Mouse (Mus musculus): ENCODE measurements at regions not wholly inside any gene's neighbourhood (a gene's known extent, or its start where the extent isn't known, plus 50 kb on each side); places are given as distances from the start of the nearest gene placed in this dataset.
A peak's percentile ranks its signal among the peaks of the same experiment; 100 is the strongest.

- TF ChIP-seq CTCF (IDR thresholded peaks at IDR 0.05; ENCODE audit: extremely low read depth, insufficient read length, insufficient replicate concordance, low read depth, low read length) (peak; percentile 87), POLR2A (IDR thresholded peaks at IDR 0.05; ENCODE audit: low read depth, low read length) (0 out of 2 replicates have a peak, but pooled peaks have one; percentile 23)
- 2% methylated on average over 23 of the region's 23 CpGs for WGBS
- Histone ChIP-seq H3K4me3 (ENCODE audit: low read depth, low read length) (peak overlapping the region; percentile 36), H3K4me1 (ENCODE audit: control insufficient read depth, insufficient read depth, insufficient read length, low read length) (peaks cover 5% of the 10 kb centered on the region; the same call in 1 of the 2 replicates), H3K27ac (ENCODE audit: insufficient read depth, low read depth, low read length) (0 out of 2 replicates have a peak overlapping the region, but pooled peaks have one; percentile 13), H3K27me3 (ENCODE audit: control insufficient read depth, insufficient read depth, low read length) (no peaks in the 10 kb centered on the region), H3K36me3 (ENCODE audit: control insufficient read depth, insufficient read depth, low read length) (no peaks in the 10 kb centered on the region)
Measured at GRCm38 (mm10) chr5:74943737-74944403, 100.7 kb downstream of the Chic2 start.

- Histone ChIP-seq H3K27me3 (ENCODE audit: control insufficient read depth, insufficient read depth, low read length) (no peaks in the 10 kb centered on the region), H3K4me3 (ENCODE audit: low read depth, low read length) (no peak overlapping the region), H3K36me3 (ENCODE audit: control insufficient read depth, insufficient read depth, low read length) (no peaks in the 10 kb centered on the region), H3K27ac (ENCODE audit: insufficient read depth, low read depth, low read length) (no peak overlapping the region), H3K4me1 (ENCODE audit: control insufficient read depth, insufficient read depth, insufficient read length, low read length) (no peaks in the 10 kb centered on the region)
- TF ChIP-seq CTCF (IDR thresholded peaks at IDR 0.05; ENCODE audit: extremely low read depth, insufficient read length, insufficient replicate concordance, low read depth, low read length) (no peak), POLR2A (IDR thresholded peaks at IDR 0.05; ENCODE audit: low read depth, low read length) (no peak)
- WGBS = 21% methylated on average over 13 of the region's 13 CpGs
Measured at GRCm38 (mm10) chr5:74941426-74941825, 103.1 kb downstream of the Chic2 start.

- no peak for TF ChIP-seq POLR2A (IDR thresholded peaks at IDR 0.05; ENCODE audit: low read depth, low read length)
- no peak for TF ChIP-seq CTCF (IDR thresholded peaks at IDR 0.05; ENCODE audit: extremely low read depth, insufficient read length, insufficient replicate concordance, low read depth, low read length)
- H3K4me3 ChIP-seq (ENCODE audit: low read depth, low read length) = no peak overlapping the region
- H3K36me3 ChIP-seq (ENCODE audit: control insufficient read depth, insufficient read depth, low read length) = no peaks in the 10 kb centered on the region
- no peak overlapping the region for H3K27ac ChIP-seq (ENCODE audit: insufficient read depth, low read depth, low read length)
- H3K27me3 ChIP-seq (ENCODE audit: control insufficient read depth, insufficient read depth, low read length) = no peaks in the 10 kb centered on the region
- no peaks in the 10 kb centered on the region for H3K4me1 ChIP-seq (ENCODE audit: control insufficient read depth, insufficient read depth, insufficient read length, low read length)
- 61% methylated on average over 7 of the region's 7 CpGs for WGBS
Measured at GRCm38 (mm10) chr5:74937416-74937940, 107.1 kb downstream of the Chic2 start.

- Histone ChIP-seq H3K36me3 (ENCODE audit: control insufficient read depth, insufficient read depth, low read length) (no peaks in the 10 kb centered on the region), H3K27me3 (ENCODE audit: control insufficient read depth, insufficient read depth, low read length) (no peaks in the 10 kb centered on the region), H3K4me3 (ENCODE audit: low read depth, low read length) (no peak overlapping the region), H3K4me1 (ENCODE audit: control insufficient read depth, insufficient read depth, insufficient read length, low read length) (no peaks in the 10 kb centered on the region), H3K27ac (ENCODE audit: insufficient read depth, low read depth, low read length) (peak overlapping the region; percentile 36)
- 72% methylated on average over 5 of the region's 5 CpGs for WGBS
- TF ChIP-seq CTCF (IDR thresholded peaks at IDR 0.05; ENCODE audit: extremely low read depth, insufficient read length, insufficient replicate concordance, low read depth, low read length) = no peak
- no peak for TF ChIP-seq POLR2A (IDR thresholded peaks at IDR 0.05; ENCODE audit: low read depth, low read length)
Measured at GRCm38 (mm10) chr5:74936087-74936486, 108.5 kb downstream of the Chic2 start.

GRCm38 (mm10) chr5:74935676-74936075 lies 108.9 kb downstream of the Chic2 start:
- Histone ChIP-seq H3K27me3 (ENCODE audit: control insufficient read depth, insufficient read depth, low read length) (no peaks in the 10 kb centered on the region), H3K4me1 (ENCODE audit: control insufficient read depth, insufficient read depth, insufficient read length, low read length) (no peaks in the 10 kb centered on the region), H3K4me3 (ENCODE audit: low read depth, low read length) (no peak overlapping the region), H3K36me3 (ENCODE audit: control insufficient read depth, insufficient read depth, low read length) (no peaks in the 10 kb centered on the region), H3K27ac (ENCODE audit: insufficient read depth, low read depth, low read length) (peak overlapping the region; percentile 36)
- 51% methylated on average over 8 of the region's 8 CpGs for WGBS
- no peak for TF ChIP-seq CTCF (IDR thresholded peaks at IDR 0.05; ENCODE audit: extremely low read depth, insufficient read length, insufficient replicate concordance, low read depth, low read length)
- no peak for TF ChIP-seq POLR2A (IDR thresholded peaks at IDR 0.05; ENCODE audit: low read depth, low read length)

GRCm38 (mm10) chr5:74933276-74933675 lies 111.3 kb downstream of the Chic2 start:
- H3K27me3 ChIP-seq (ENCODE audit: control insufficient read depth, insufficient read depth, low read length) = no peaks in the 10 kb centered on the region
- 84% methylated on average over 3 of the region's 3 CpGs for WGBS
- TF ChIP-seq POLR2A (IDR thresholded peaks at IDR 0.05; ENCODE audit: low read depth, low read length) (no peak), CTCF (IDR thresholded peaks at IDR 0.05; ENCODE audit: extremely low read depth, insufficient read length, insufficient replicate concordance, low read depth, low read length) (no peak)
- no peak overlapping the region for H3K27ac ChIP-seq (ENCODE audit: insufficient read depth, low read depth, low read length)
- no peaks in the 10 kb centered on the region for H3K36me3 ChIP-seq (ENCODE audit: control insufficient read depth, insufficient read depth, low read length)
- no peaks in the 10 kb centered on the region for H3K4me1 ChIP-seq (ENCODE audit: control insufficient read depth, insufficient read depth, insufficient read length, low read length)
- H3K4me3 ChIP-seq (ENCODE audit: low read depth, low read length) = no peak overlapping the region

GRCm38 (mm10) chr5:74932206-74932605 lies 112.4 kb downstream of the Chic2 start:
- no peak overlapping the region for H3K4me3 ChIP-seq (ENCODE audit: low read depth, low read length)
- H3K27ac ChIP-seq (ENCODE audit: insufficient read depth, low read depth, low read length) = no peak overlapping the region
- no peak for TF ChIP-seq POLR2A (IDR thresholded peaks at IDR 0.05; ENCODE audit: low read depth, low read length)
- no peak for TF ChIP-seq CTCF (IDR thresholded peaks at IDR 0.05; ENCODE audit: extremely low read depth, insufficient read length, insufficient replicate concordance, low read depth, low read length)
- H3K36me3 ChIP-seq (ENCODE audit: control insufficient read depth, insufficient read depth, low read length) = no peaks in the 10 kb centered on the region
- no peaks in the 10 kb centered on the region for H3K27me3 ChIP-seq (ENCODE audit: control insufficient read depth, insufficient read depth, low read length)
- 27% methylated on average over 13 of the region's 13 CpGs for WGBS
- no peaks in the 10 kb centered on the region for H3K4me1 ChIP-seq (ENCODE audit: control insufficient read depth, insufficient read depth, insufficient read length, low read length)

Measured in small intestine, adult 2 months (tissue).